Mouse (Mus musculus): ENCODE measurements around the gene Trappc6a. TPM values are rescaled to one million over a fixed set of nuclear protein-coding genes. Genes with fewer than 3 reads are reported as not detected.
A peak's percentile ranks its signal among the peaks of the same experiment; 100 is the strongest.

The Trappc6a gene
- total and polyA plus RNA-seq, 2 experiments from 2014 or later: 28.8 to 38.8 TPM

DNA sequence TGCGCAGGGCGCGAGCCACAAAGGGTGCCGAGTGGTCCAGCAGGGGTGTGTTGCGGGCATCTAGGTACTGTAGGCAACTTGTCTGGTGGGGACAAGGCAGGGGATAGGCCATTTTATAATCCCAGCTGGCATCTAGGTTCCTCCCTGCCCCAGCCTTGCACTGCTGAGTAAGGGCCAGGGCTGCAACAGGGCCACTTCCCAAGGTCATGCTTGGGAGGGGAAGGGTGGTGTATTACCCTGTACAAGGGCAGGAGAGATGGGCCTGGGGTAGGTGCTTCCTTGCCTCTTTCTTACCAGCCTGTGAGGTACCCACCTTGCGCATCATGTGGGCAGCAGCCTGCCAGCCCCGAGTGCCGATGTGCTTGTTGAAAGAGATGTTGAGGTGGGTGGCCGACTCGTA lies 26.5 kb downstream of the Trappc6a start:
- Histone ChIP-seq H3K36me3 (ENCODE audit: insufficient read depth) (peaks cover 52% of the 10 kb centered on the region), H3K4me2 (ENCODE audit: low read depth) (no peak overlapping the region), H3K9me3 (ENCODE audit: low read length) (no peaks in the 10 kb centered on the region), H3K27me3 (ENCODE audit: insufficient read depth, low read length) (no peaks in the 10 kb centered on the region), H3K27ac (ENCODE audit: low read depth, low read length) (no peak overlapping the region), H3K9ac (no peak overlapping the region), H3K4me1 (ENCODE audit: insufficient read depth) (no peaks in the 10 kb centered on the region), H3K4me3 (ENCODE audit: low read depth, low read length) (no peak overlapping the region)
- 93% methylated on average over 10 of the region's 10 CpGs for WGBS
- ATAC-seq (no peak), DNase-seq (no peak)
- no peak for TF ChIP-seq CTCF (IDR thresholded peaks at IDR 0.05; ENCODE audit: low read depth)

DNA sequence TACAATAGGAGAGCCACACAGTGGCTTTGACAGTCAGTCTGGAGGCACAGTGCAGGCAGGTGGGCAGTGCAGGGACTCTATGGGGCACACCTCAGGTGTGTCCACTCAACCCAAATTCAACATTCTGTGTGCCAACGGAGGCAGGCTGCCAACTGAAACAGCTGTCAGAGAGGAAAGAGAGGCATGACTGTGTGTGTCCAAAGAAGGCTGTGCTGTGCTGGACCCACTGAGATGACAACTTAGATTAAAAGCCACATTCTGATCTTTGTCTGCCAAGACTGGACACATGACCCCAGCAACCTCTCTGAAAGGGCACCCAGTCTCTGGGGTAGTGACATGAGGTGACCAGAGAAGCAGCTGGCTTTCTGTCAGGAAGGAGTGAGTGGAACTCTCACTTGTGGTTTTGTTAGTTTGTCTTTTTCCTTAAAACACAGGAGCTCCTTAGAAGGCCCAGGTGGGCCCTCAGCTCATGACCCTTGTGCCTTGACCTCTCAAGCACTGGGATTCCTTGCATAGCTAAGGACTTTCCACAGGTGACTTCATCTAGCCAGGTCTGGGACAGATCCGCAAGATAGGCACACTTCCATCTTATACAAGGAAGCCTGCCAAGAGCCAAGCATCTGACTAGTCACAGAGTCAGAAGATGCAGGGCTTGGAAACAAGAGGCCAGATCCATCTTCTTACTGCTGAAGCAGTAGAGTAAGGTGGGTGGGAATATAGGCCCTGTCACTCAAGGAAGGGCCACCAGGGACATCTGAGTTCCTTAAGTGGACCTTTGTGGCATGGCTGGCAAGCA lies 32.8 kb downstream of the Trappc6a start:
- DNase-seq (no peak), ATAC-seq (no peak)
- TF ChIP-seq CTCF (IDR thresholded peaks at IDR 0.05; ENCODE audit: low read depth): no peak
- H3K4me3 ChIP-seq (ENCODE audit: low read depth, low read length): no peak overlapping the region
- H3K27me3 ChIP-seq (ENCODE audit: insufficient read depth, low read length): no peaks in the 10 kb centered on the region
- no peaks in the 10 kb centered on the region for H3K36me3 ChIP-seq (ENCODE audit: insufficient read depth)
- H3K4me1 ChIP-seq (ENCODE audit: insufficient read depth): 0 out of 2 replicates have a peak, but pooled peaks cover 3% of the 10 kb centered on the region
- H3K9me3 ChIP-seq (ENCODE audit: low read length): no peaks in the 10 kb centered on the region
- H3K9ac ChIP-seq: no peak overlapping the region
- H3K4me2 ChIP-seq (ENCODE audit: low read depth): no peak overlapping the region
- WGBS: 71% methylated on average over 2 of the region's 2 CpGs
- H3K27ac ChIP-seq (ENCODE audit: low read depth, low read length): 0 out of 2 replicates have a peak overlapping the region, but pooled peaks have one; percentile 50

DNA sequence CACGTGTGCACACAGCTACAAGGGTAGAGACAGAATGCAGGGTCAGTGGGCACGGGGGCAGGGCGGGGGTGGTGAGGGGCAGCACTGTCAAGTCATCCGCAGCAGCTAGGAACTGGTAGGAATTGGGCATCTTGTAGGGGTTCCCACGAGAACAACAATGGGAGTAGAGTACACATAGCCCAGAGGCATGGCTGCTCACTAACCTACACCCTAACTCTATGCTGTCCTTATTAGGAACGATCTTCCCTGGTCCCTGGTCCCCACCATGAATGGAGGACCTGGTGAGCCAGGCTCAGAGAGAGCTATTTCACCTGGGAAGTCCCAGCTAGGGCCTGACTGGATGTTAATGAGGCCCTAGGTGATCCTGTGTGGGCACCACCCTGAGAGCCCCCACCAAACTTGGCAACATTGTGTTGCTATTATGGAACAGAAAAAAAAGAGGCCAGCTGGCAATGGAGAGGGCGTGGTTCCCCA lies 33.5 kb downstream of the Trappc6a start:
- no peaks in the 10 kb centered on the region for H3K36me3 ChIP-seq (ENCODE audit: insufficient read depth)
- DNase-seq (no peak), ATAC-seq (peak; percentile 17)
- 0 out of 2 replicates have a peak, but pooled peaks cover 3% of the 10 kb centered on the region for H3K4me1 ChIP-seq (ENCODE audit: insufficient read depth)
- WGBS: 53% methylated on average over 7 of the region's 7 CpGs
- H3K9ac ChIP-seq: no peak overlapping the region
- no peak overlapping the region for H3K4me2 ChIP-seq (ENCODE audit: low read depth)
- no peaks in the 10 kb centered on the region for H3K27me3 ChIP-seq (ENCODE audit: insufficient read depth, low read length)
- H3K27ac ChIP-seq (ENCODE audit: low read depth, low read length): peak overlapping the region; percentile 50; the same call in 1 of the 2 replicates
- H3K4me3 ChIP-seq (ENCODE audit: low read depth, low read length): no peak overlapping the region
- H3K9me3 ChIP-seq (ENCODE audit: low read length): no peaks in the 10 kb centered on the region
- TF ChIP-seq CTCF (IDR thresholded peaks at IDR 0.05; ENCODE audit: low read depth): no peak

DNA sequence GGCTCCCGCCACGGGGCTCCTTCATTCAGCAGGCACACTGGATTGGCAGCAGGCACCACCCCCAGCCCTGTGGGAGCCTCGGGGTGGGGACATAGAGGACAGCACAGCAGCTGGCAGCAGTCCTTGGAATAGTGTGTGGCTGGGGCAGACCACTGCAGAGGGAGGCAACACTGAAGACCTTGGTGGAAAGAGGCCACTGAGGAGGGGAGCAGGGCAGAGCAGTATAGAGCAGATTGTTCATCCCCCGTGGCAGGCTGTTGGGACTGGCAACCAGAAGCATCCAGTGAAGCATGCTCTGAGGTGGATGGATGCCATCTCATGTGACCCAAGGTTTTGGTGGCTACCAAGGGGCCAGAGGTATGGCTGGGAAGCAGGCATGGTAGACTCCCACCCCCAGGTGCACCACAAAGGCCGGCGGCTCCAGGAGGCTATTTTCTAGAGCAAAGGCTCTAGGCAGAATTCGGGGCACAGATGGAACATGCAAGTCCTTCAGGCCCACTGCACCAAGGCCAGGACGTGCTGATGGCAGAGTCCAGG lies 34.0 kb downstream of the Trappc6a start:
- H3K9ac ChIP-seq: no peak overlapping the region
- 0 out of 2 replicates have a peak, but pooled peaks cover 3% of the 10 kb centered on the region for H3K4me1 ChIP-seq (ENCODE audit: insufficient read depth)
- H3K9me3 ChIP-seq (ENCODE audit: low read length): no peaks in the 10 kb centered on the region
- H3K27me3 ChIP-seq (ENCODE audit: insufficient read depth, low read length): no peaks in the 10 kb centered on the region
- H3K4me3 ChIP-seq (ENCODE audit: low read depth, low read length): no peak overlapping the region
- H3K4me2 ChIP-seq (ENCODE audit: low read depth): no peak overlapping the region
- no peak for TF ChIP-seq CTCF (IDR thresholded peaks at IDR 0.05; ENCODE audit: low read depth)
- DNase-seq (peak; percentile 59), ATAC-seq (peak; percentile 88)
- peak overlapping the region; percentile 50; the same call in 1 of the 2 replicates for H3K27ac ChIP-seq (ENCODE audit: low read depth, low read length)
- H3K36me3 ChIP-seq (ENCODE audit: insufficient read depth): no peaks in the 10 kb centered on the region
- 41% methylated on average over 8 of the region's 8 CpGs for WGBS

DNA sequence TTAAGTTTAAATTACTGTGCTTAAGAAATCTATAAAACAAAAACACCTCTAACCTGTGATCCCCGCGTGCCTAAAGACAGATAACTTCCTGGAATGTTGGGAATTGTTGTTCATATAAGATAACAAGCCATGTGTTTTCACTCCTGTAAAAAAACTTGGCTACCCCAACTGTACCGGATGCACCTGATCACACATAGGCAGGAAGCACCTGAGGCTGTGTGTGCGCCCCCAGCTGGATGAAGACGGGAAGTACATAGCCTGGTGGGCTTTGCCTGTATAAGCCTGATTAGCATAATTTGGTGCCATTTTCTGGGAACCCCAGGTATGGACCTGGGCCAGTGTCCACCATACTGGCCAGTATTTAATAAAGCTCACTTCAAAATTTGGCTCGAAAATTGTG lies 35.4 kb downstream of the Trappc6a start:
- DNase-seq: peak; percentile 11
- 56% methylated on average over 6 of the region's 6 CpGs for WGBS
- ATAC-seq: no peak
- no peak overlapping the region for H3K4me3 ChIP-seq (ENCODE audit: low read depth, low read length)
- no peaks in the 10 kb centered on the region for H3K27me3 ChIP-seq (ENCODE audit: insufficient read depth, low read length)
- H3K27ac ChIP-seq (ENCODE audit: low read depth, low read length): no peak overlapping the region
- no peak overlapping the region for H3K9ac ChIP-seq
- no peak overlapping the region for H3K4me2 ChIP-seq (ENCODE audit: low read depth)
- 0 out of 2 replicates have a peak, but pooled peaks cover 3% of the 10 kb centered on the region for H3K4me1 ChIP-seq (ENCODE audit: insufficient read depth)
- TF ChIP-seq CTCF (IDR thresholded peaks at IDR 0.05; ENCODE audit: low read depth): peak; percentile 60
- no peaks in the 10 kb centered on the region for H3K9me3 ChIP-seq (ENCODE audit: low read length)
- no peaks in the 10 kb centered on the region for H3K36me3 ChIP-seq (ENCODE audit: insufficient read depth)

DNA sequence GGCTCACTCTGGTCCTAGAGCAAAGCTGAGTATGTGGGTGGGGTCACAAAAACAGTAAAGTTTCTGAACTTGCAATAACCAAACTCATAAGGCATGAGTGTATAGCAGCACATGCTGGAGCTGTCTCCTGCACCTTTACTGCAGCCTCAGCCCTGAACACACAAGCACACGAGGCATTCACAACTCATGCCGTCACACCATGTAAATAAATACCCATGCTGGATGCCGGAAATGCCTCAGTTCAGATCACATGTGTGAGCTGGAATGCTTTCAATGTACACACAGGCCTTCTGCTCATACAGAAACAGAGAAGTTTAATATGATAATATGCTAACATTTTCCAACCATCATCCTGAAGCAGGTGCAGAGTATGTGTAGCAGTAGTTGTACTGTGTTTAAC lies 37.8 kb downstream of the Trappc6a start:
- Histone ChIP-seq H3K4me1 (ENCODE audit: insufficient read depth) (0 out of 2 replicates have a peak, but pooled peaks cover 3% of the 10 kb centered on the region), H3K9ac (no peak overlapping the region), H3K27ac (ENCODE audit: low read depth, low read length) (no peak overlapping the region), H3K9me3 (ENCODE audit: low read length) (no peaks in the 10 kb centered on the region), H3K4me3 (ENCODE audit: low read depth, low read length) (no peak overlapping the region), H3K36me3 (ENCODE audit: insufficient read depth) (no peaks in the 10 kb centered on the region), H3K4me2 (ENCODE audit: low read depth) (no peak overlapping the region), H3K27me3 (ENCODE audit: insufficient read depth, low read length) (no peaks in the 10 kb centered on the region)
- ATAC-seq (no peak), DNase-seq (no peak)
- 49% methylated on average over 3 of the region's 3 CpGs for WGBS
- no peak for TF ChIP-seq CTCF (IDR thresholded peaks at IDR 0.05; ENCODE audit: low read depth)
